Mouse (Mus musculus) midbrain, embryonic 10.5 days (tissue): ENCODE data around the gene Tmem11. TPM values are rescaled to one million over a fixed set of nuclear protein-coding genes. Genes with fewer than 3 reads are reported as not detected.
A peak's percentile ranks its signal among the peaks of the same experiment; 100 is the strongest.

Experiments
- DNase-seq: peaks from one replicate; pipeline ENCODE4 v3.0.0-alpha.2; 2017; ENCODE audit warnings: low spot score
- H3K27ac ChIP-seq: fragments of 300-500 bp; sonication (generic); replicated peaks from 2 replicates; pipeline ENCODE4 v1.5.1; 2016; ENCODE audit warnings: mild to moderate bottlenecking
- H3K27me3 ChIP-seq: fragments of 300-500 bp; sonication (generic); 2 replicates; pipeline ENCODE4 v1.6.1; 2016; ENCODE audit warnings: low read depth, mild to moderate bottlenecking; ENCODE audit not compliant: poor library complexity, severe bottlenecking
- H3K36me3 ChIP-seq: fragments of 300-500 bp; sonication (generic); 2 replicates; pipeline ENCODE4 v1.6.1; 2016; ENCODE audit warnings: mild to moderate bottlenecking, moderate library complexity
- H3K4me1 ChIP-seq: fragments of 300-500 bp; sonication (generic); 2 replicates; pipeline ENCODE4 v1.6.1; 2016
- H3K4me3 ChIP-seq: fragments of 300-500 bp; sonication (generic); 2 replicates; pipeline ENCODE4 v1.5.1; 2016; ENCODE audit warnings: mild to moderate bottlenecking, moderate library complexity
- H3K9me3 ChIP-seq: fragments of 300-500 bp; sonication (generic); replicated peaks from 2 replicates; pipeline ENCODE4 v1.6.1; 2016; ENCODE audit warnings: mild to moderate bottlenecking
- WGBS: fragments of 180-500 bp; shearing (Covaris S2); methylation state at CpG from one replicate; pipeline ENCODE4 v1.1.7; 2016; 5-methylcytosine and 5-hydroxymethylcytosine counted together
- polyA plus RNA-seq: library from polyadenylated mRNA; unstranded; fragments of >200 nt; fragmentation: Nextera tagmentation; extraction: Ambion mirVana; gene quantifications from 2 replicates; pipeline ENCODE4 v1.2.1, GENCODE M21; 2016

Tmem11 gene
- polyA plus RNA-seq = 71.0 and 75.7 TPM in 2 replicates

GRCm38 (mm10) chr11:60878675-60879294 lies at the start of gene Tmem11:
TSS of gene Tmem11 (minus strand) at chr11:60879272.
- under 1% methylated on average over 62 of the region's 62 CpGs for WGBS
- H3K4me3 ChIP-seq = peak within 1 kb of the TSS; percentile 90
- H3K27ac ChIP-seq = peak within 1 kb of the TSS; percentile 97
- peak; percentile 97 for DNase-seq
- no peaks in the 10 kb centered on the region for H3K27me3 ChIP-seq
- H3K36me3 ChIP-seq = peaks cover 19% of the 10 kb centered on the region
- H3K9me3 ChIP-seq = no peaks in the 10 kb centered on the region
- peaks cover 44% of the 10 kb centered on the region for H3K4me1 ChIP-seq

DNA sequence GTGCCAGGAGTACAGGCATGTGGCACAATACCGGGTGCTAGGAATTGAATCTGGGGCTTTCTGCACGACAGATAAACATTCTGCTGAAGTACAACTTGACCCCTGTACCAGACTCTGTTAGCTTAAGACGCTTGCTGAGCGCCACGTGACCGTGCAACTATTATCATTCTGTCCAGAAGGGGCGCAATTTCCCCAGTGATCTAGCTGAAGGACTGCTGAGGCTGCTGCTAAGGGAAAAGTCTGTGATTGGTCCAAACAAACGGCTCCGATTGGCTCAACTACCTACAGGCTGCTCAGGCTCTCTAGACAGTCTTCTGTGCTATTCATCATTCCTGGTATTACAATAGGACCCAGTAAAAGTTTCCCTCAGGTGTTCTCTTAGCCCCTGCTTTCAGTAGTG lies 48.2 kb upstream of the Tmem11 start:
- under 1% methylated on average over 9 of the region's 9 CpGs for WGBS
- peak overlapping the region; percentile 40 for H3K4me3 ChIP-seq

DNA sequence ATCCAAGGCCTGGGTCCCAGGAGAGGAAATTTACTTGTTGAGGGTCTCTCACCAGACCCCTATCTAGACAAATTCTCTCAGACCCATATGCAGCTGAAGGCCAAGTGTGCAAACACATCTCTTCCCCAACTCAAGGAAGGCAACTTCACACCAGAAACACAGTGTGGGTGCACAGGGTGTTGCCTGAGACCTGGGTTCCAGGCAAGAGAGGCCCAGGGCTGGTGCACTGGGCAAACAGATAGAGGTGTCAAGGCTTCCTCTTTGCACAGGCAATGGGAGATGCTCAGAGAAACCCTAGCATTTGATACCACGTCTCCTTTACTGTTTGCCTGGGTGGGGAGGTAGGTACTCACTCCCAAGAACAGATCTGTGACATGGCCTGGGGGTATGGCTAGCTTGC lies 45.9 kb upstream of the Tmem11 start:
- 86% methylated on average over 1 of the region's 1 CpGs for WGBS
- no peak for DNase-seq
- no peaks in the 10 kb centered on the region for H3K27me3 ChIP-seq
- no peaks in the 10 kb centered on the region for H3K9me3 ChIP-seq
- no peak overlapping the region for H3K27ac ChIP-seq
- H3K36me3 ChIP-seq = 0 out of 2 replicates have a peak, but pooled peaks cover 4% of the 10 kb centered on the region
- peaks cover 15% of the 10 kb centered on the region for H3K4me1 ChIP-seq
- H3K4me3 ChIP-seq = no peak overlapping the region

More for the DNA sequence above, 48.2 kb upstream of the Tmem11 start:
- Histone ChIP-seq H3K27ac (peak overlapping the region; percentile 76), H3K27me3 (no peaks in the 10 kb centered on the region; the same call in 1 of the 2 replicates), H3K9me3 (no peaks in the 10 kb centered on the region), H3K36me3 (no peaks in the 10 kb centered on the region), H3K4me1 (peaks cover 29% of the 10 kb centered on the region)
- peak; percentile 91 for DNase-seq

DNA sequence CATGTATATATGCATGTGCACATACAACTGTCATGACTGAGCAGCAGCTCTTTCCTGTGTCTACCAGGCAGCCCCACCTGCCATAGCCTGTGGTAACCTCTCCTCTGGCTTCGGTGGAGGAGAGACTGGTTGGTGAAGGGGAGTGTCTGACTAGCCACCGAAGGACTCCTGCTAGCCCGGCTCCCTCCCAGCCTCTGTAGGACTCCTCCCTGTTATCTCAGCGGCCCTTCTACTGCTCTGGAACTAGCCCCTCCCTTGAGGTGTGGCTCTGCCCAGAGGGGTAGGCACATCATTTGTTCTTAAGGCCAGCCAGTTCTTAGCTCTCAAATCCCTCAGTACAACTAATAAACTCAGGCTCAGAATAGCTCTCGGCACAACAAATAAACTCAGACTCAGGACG lies 45.4 kb upstream of the Tmem11 start:
- WGBS = 52% methylated on average over 6 of the region's 6 CpGs
- Histone ChIP-seq H3K27ac (no peak overlapping the region), H3K27me3 (no peaks in the 10 kb centered on the region), H3K4me3 (no peak overlapping the region), H3K36me3 (0 out of 2 replicates have a peak, but pooled peaks cover 4% of the 10 kb centered on the region), H3K9me3 (no peaks in the 10 kb centered on the region), H3K4me1 (peaks cover 15% of the 10 kb centered on the region)
- no peak for DNase-seq

DNA sequence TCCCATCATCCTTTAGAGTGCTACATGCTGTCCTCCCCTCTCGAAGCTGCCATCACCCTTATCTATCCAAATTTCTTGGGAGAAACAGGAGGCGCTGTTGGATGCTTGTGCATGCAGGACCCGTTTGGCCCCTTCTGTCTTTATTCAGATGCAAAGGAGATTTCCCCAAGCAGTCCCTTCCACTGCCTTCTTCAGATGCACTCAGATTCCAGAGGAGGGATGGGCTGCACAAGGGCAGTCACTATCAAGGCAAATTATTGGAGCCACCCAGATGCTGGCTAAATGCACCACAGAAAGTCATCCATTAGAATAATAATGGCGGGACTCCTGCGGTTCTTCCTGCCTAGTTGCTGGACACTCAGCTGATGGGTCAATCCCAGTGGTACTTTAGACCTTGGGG lies 43.9 kb upstream of the Tmem11 start:
- H3K9me3 ChIP-seq = no peaks in the 10 kb centered on the region
- 0 out of 2 replicates have a peak, but pooled peaks cover 4% of the 10 kb centered on the region for H3K36me3 ChIP-seq
- H3K4me1 ChIP-seq = peaks cover 14% of the 10 kb centered on the region
- H3K27me3 ChIP-seq = no peaks in the 10 kb centered on the region
- DNase-seq = no peak
- no peak overlapping the region for H3K4me3 ChIP-seq
- no peak overlapping the region for H3K27ac ChIP-seq
- 71% methylated on average over 5 of the region's 5 CpGs for WGBS

DNA sequence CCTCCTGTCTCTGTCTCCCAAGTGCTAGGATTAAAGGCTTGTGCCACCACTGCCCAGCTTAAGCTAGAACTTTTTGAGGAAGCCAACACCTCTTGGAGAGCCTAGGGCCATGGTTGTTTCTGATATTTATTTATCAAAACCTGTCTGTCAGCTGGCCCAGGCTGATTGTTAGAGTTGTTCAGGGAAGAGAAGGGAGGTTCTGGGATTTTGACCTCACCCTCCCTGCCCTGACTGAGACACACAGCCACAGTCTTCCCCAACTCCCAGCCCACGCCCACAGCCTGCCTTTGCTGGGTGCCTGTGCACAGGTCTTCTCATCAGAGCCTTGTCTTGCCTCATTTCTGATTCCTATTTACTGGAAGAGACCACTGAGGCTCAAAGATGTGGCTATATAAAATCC lies 43.1 kb upstream of the Tmem11 start:
- Histone ChIP-seq H3K36me3 (0 out of 2 replicates have a peak, but pooled peaks cover 4% of the 10 kb centered on the region), H3K27me3 (no peaks in the 10 kb centered on the region), H3K4me1 (peaks cover 6% of the 10 kb centered on the region), H3K9me3 (no peaks in the 10 kb centered on the region), H3K27ac (no peak overlapping the region), H3K4me3 (no peak overlapping the region)
- DNase-seq = no peak
- 79% methylated on average over 1 of the region's 1 CpGs for WGBS

GRCm38 (mm10) chr11:60920021-60920420 lies 40.9 kb upstream of the Tmem11 start:
- Histone ChIP-seq H3K9me3 (no peaks in the 10 kb centered on the region), H3K27me3 (no peaks in the 10 kb centered on the region), H3K4me1 (no peaks in the 10 kb centered on the region), H3K4me3 (no peak overlapping the region), H3K36me3 (0 out of 2 replicates have a peak, but pooled peaks cover 4% of the 10 kb centered on the region), H3K27ac (no peak overlapping the region)
- no peak for DNase-seq
- 87% methylated on average over 2 of the region's 2 CpGs for WGBS

DNA sequence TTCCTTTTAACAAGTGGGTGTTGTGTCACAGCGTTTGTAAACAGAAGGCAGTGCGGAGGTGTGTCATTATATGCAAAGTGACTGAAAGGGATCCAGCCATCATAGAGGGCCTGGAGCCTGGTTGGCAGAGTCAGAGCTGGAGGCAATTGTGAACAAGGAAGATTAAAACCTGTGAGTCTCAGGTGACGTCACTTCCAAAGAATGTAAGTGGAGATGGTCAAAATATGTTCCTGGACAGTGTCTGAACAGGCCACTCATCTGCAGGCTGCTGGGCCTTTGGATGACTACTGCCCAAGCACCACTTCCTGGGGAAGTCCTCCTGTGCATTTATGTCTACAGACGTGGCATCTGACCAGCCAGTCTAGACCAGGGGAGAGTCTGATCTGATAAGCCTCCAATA lies 36.1 kb upstream of the Tmem11 start:
- whole genome bisulfite sequencing = 82% methylated on average over 4 of the region's 4 CpGs
- no peaks in the 10 kb centered on the region for H3K9me3 ChIP-seq
- no peak overlapping the region for H3K4me3 ChIP-seq
- no peak overlapping the region for H3K27ac ChIP-seq
- no peaks in the 10 kb centered on the region for H3K36me3 ChIP-seq
- no peaks in the 10 kb centered on the region for H3K27me3 ChIP-seq
- peaks cover 31% of the 10 kb centered on the region for H3K4me1 ChIP-seq
- DNase-seq = no peak

GRCm38 (mm10) chr11:60914491-60914890 lies 35.4 kb upstream of the Tmem11 start, which contains the start of gene Natd1:
TSS of gene Natd1 (minus strand) at chr11:60914750.
- no peaks in the 10 kb centered on the region for H3K36me3 ChIP-seq
- H3K27ac ChIP-seq = peak within 1 kb of the TSS; percentile 92
- H3K4me1 ChIP-seq = peaks cover 31% of the 10 kb centered on the region
- H3K27me3 ChIP-seq = no peaks in the 10 kb centered on the region
- peak within 1 kb of the TSS; percentile 90 for H3K4me3 ChIP-seq
- 45% methylated on average over 7 of the region's 7 CpGs for WGBS
- no peaks in the 10 kb centered on the region for H3K9me3 ChIP-seq
- DNase-seq = no peak

- H3K4me3 ChIP-seq = peak overlapping the region; percentile 90
- H3K4me1 ChIP-seq = peaks cover 31% of the 10 kb centered on the region
- H3K36me3 ChIP-seq = no peaks in the 10 kb centered on the region
- WGBS = under 1% methylated on average over 86 of the region's 86 CpGs
- peak; percentile 91 for DNase-seq
- H3K27me3 ChIP-seq = no peaks in the 10 kb centered on the region
- peak overlapping the region; percentile 92 for H3K27ac ChIP-seq
- H3K9me3 ChIP-seq = no peaks in the 10 kb centered on the region
Measured at GRCm38 (mm10) chr11:60913301-60914196, 34.5 kb upstream of the Tmem11 start.

DNA sequence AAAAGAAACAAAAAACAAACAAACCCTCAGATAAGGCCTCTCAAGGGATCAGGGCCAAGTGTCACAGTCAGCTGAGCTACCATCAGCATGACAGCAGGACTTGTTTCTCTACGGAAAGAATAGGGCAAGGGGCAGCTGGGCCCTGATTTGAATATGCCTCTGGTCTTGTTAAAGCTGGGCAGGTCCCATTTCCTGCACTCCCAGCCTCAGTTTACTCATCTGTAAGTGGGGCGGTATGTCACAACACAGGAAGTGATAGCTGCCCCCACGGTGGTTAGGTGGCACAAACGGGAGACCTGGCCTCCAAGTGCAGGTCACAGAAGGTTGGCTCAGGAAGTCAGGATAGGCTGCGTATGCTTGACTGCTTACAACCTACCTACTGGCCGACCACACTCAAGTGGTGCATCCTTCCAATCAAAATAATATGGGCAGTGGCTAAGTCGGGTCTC lies 33.5 kb upstream of the Tmem11 start:
- no peaks in the 10 kb centered on the region for H3K36me3 ChIP-seq
- H3K4me3 ChIP-seq = peak overlapping the region; percentile 90
- DNase-seq = no peak
- H3K27me3 ChIP-seq = no peaks in the 10 kb centered on the region
- H3K4me1 ChIP-seq = peaks cover 31% of the 10 kb centered on the region
- H3K27ac ChIP-seq = no peak overlapping the region
- H3K9me3 ChIP-seq = no peaks in the 10 kb centered on the region
- 35% methylated on average over 7 of the region's 7 CpGs for WGBS

GRCm38 (mm10) chr11:60909626-60910025 lies 30.6 kb upstream of the Tmem11 start:
- no peaks in the 10 kb centered on the region for H3K9me3 ChIP-seq
- peaks cover 22% of the 10 kb centered on the region for H3K36me3 ChIP-seq
- H3K27ac ChIP-seq = no peak overlapping the region
- 91% methylated on average over 1 of the region's 1 CpGs for WGBS
- H3K4me3 ChIP-seq = no peak overlapping the region
- H3K4me1 ChIP-seq = peaks cover 30% of the 10 kb centered on the region
- no peak for DNase-seq
- no peaks in the 10 kb centered on the region for H3K27me3 ChIP-seq
